Mouse (Mus musculus) ES-CJ7 (cell line): ENCODE measurements around the gene Myzap.
"Not testable (repeated sequence)": the region's sequence is repeated elsewhere in the genome, so short reads cannot be mapped to it uniquely, and the experiment has no call there.

Experiments
- DNase-seq: peaks from one replicate; pipeline ENCODE4 v3.0.0; 2011; ENCODE audit warnings: low read depth, low spot score

Gene Myzap

GRCm38 (mm10) chr9:71484871-71485474, 107.2 kb downstream of the Myzap start:
- no peak for DNase-seq

DNA sequence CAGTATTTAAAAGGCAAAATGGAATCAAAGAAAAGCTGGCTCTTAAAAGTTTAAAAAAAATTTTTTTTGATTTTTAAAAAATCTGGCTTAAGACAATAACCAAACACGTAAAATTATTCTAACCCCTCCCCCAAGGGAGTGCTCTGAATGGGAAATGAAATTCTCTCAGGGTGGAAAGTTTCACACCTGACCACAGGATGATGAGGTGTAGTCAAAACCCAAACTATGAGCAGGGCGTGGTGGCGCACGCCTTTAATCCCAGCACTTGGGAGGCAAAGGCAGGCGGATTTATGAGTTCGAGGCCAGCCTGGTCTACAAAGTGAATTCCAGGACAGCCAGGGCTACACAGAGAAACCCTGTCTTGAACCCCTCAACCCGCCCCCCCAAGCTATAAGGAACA, 108.3 kb downstream of the Myzap start:
- not testable (repeated sequence) for DNase-seq

DNA sequence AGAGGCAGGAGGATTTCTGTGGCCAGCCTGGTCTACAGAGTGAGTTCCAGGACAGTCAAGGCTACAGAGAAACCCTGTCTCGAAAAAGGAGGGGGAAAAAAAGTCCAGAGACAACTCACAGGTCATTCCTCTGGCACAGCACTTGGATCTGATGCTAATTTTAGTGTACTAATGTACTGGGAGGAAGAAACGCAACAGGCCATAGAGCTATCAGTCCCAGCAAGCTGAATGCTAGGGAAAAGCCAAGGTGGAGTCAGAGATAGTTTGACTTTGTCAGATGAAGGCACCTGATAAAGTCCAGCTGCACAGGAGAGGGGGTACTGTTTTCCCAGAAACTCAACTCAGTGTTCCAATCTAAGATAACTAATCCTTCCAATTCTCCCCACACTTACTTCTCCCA, 111.9 kb downstream of the Myzap start:
- DNase-seq = no peak

DNA sequence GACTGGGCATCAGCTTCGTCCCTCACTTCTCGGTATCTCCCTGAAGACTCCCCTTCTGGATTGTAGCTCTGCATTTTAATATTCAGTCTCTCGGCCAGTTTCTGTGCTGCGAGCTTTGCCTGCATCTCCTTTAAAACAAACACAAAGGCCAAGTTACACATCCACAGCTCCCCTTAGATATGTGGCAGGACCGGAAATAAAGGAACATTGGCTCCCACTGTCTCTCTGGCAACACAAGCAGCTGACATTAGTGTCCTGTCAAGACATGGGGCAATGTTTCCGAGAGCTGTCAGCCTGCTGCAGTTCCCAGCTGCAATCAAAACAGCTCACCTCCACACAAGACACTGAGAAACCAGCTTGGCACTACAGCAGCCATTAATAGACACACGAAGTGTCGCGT, 112.7 kb downstream of the Myzap start:
- no peak for DNase-seq

- DNase-seq = no peak
Observed at GRCm38 (mm10) chr9:71478596-71478995, 113.6 kb downstream of the Myzap start.

DNA sequence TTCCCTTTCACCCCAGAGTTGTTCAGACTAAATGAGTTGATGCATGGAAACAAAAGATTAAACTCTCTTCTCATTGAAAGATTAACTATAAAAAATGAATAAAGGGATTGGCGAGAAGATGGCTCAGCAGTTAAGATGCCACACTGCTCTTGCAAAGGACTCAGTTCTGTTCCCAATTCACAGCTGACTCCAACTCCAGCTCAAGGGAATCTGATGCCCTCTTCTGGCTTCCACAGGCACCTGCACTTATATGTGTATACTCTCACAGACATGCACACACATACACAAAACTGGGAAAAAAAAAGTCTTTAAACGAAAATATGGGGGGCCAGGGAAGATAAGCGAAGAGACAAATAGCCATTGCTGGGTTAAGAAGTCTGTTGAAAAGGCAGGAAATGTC, 115.6 kb downstream of the Myzap start:
- peak; percentile 49 for DNase-seq

DNA sequence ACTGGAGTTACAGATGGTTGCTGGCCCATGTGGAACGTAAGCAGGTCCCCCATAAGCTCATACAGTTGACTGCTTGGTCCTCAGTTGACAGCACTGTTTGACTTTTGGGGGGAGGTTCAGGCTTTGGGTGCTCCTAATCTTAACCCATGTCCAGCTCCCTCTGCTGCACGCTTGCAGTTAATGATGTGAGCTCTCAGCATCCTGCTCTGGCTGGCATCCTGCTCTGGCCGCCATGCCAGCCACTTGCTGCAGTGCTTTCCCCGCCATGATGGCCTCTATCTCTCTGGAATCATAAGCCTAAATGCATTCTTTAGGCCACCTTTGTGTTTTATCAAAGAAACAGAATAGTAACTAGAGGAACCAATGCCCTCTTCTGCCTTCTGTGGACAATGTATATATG, 116.6 kb downstream of the Myzap start:
- DNase-seq = no peak

DNA sequence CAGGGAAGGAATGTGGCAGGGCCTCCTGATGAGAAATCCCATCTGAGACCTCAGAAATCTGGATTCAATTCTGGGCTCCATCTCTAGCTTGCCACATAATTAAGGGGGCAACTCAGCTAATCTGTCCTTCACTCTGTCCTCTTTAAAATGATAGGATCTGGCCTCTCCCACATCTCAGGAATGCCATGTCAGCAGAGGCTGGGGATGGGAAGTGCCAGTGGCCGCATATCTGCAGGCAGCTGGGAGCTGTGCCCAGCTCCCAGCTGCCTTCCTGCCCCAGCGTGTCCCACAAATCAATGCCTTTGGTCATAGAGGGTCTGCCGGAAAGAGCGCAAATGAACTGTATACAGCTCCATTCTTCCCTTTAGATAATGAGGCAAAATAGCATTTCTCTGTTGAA, 124.7 kb downstream of the Myzap start:
- DNase-seq = no peak

DNA sequence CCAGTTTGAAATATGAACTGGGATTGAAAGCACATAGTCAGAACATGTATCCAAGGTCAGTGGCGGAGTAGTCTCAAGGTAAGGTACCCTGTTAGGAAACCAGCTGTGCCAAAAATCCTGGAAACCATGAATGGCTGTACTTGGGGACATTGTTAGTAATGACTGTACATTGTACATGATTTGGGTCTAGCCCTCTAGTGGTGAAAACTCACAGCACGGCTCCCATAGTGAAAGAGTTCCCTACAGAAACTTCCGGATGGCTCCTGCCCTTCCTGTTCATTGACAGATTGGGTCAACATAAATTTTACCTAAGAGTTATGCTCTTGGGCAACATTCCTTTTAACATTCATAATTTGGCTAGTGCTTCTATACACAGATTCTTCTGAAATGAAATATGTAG, 126.0 kb downstream of the Myzap start:
- DNase-seq = peak; percentile 69

- no peak for DNase-seq
Observed at GRCm38 (mm10) chr9:71463072-71463667, 129.0 kb downstream of the Myzap start.

GRCm38 (mm10) chr9:71456738-71457137, 135.4 kb downstream of the Myzap start:
- DNase-seq = no peak
